Mouse (Mus musculus) bone marrow, adult 2 months (tissue): ENCODE results near the gene Efna5.

Experiments
- CTCF ChIP-seq: fragments of 200-500 bp; IDR thresholded peaks from 2 replicates; pipeline ENCODE4 v1.5.1; 2011; ENCODE audit warnings: low read length, control low read depth; ENCODE audit not compliant: control insufficient read depth, insufficient read depth
- POLR2A ChIP-seq: fragments of 200-500 bp; IDR thresholded peaks from 2 replicates; pipeline ENCODE4 v1.6.1; 2011; ENCODE audit warnings: low read depth, mild to moderate bottlenecking, control low read depth, low read length, borderline replicate concordance; ENCODE audit not compliant: control insufficient read depth

GRCm38 (mm10) chr17:62570101-62570500 is 311.0 kb downstream of the Efna5 start:
- no peak for TF ChIP-seq POLR2A
- no peak for TF ChIP-seq CTCF
